Mouse (Mus musculus) small intestine, adult 2 months (tissue): ENCODE measurements around the gene Traf3ip2.

ENCODE experiments used
- CTCF ChIP-seq: fragments of 200-500 bp; IDR thresholded peaks from 2 replicates; pipeline ENCODE4 v1.5.1; 2012; ENCODE audit warnings: low read depth, mild to moderate bottlenecking, control low read depth, inconsistent platforms, low read length, moderate library complexity, mixed read lengths; ENCODE audit not compliant: insufficient replicate concordance, insufficient read length; ENCODE audit errors: extremely low read depth
- POLR2A ChIP-seq: fragments of 200-500 bp; IDR thresholded peaks from 2 replicates; pipeline ENCODE4 v1.6.1; 2012; ENCODE audit warnings: low read depth, mild to moderate bottlenecking, control low read depth, inconsistent platforms, low read length, moderate library complexity

DNA sequence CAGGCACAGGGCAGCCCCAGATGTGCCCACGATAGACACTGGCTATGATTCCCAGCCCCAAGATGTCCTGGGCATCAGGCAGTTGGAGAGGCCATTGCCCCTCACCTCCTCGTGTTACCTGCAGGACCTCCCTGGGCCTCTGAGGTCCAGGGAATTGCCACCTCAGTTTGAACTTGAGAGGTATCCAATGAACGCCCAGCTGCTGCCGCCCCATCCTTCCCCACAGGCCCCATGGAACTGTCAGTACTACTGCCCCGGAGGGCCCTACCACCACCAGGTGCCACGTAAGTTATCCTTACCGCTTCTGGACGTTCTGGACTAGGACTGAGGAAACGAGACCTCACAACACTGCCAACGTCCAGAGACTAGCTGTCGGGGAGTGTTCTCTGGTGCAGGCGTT is 13.6 kb downstream of the Traf3ip2 start:
- TF ChIP-seq POLR2A = no peak
- no peak for TF ChIP-seq CTCF
